ENCODE assay signal across 18 mouse cellular contexts in the genomic region with DNA sequence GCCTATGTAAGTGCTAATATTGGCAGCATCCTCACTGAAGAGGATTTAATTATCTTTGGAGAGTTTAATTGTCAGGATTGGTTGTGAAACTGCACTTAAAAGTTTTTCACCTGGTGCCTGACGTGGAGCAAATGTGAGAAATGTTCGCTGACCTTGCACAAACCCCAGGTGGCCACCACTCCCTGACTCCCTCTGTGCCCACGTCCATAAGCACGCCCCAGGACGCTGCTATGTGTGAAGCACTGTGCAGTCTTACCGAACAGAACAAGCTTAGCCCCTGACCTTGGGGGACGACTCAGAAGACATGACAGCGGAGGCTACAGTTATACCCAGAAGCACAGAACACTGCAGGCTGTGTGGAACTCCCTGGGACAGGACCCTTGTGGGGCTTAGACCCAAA.
"Had no signal": no experiment of that assay in that cellular context is flagged by ENCODE, and none has a peak within 500 bp of the region (broad histone marks: within the 10 kb centered on the region; RNA-seq: fewer than 3 reads in every experiment).

No protein-coding gene starts in this region.

- DNase-seq: liver, postnatal 0 days; lung, adult 2 months; lung, postnatal 14 days; lung, postnatal 36 days; right cerebral cortex, postnatal 14 days; thymus, adult 18-20 months; thymus, postnatal 14 days; thymus, postnatal 36 days had no signal

- H3K4me2 ChIP-seq: liver, embryonic 15.5 days; lung, embryonic 15.5 days; midbrain, embryonic 11.5 days; midbrain, embryonic 13.5 days; midbrain, embryonic 15.5 days; neural tube, embryonic 12.5 days; stomach, embryonic 15.5 days had no signal

- H3K4me1 ChIP-seq: liver, embryonic 15.5 days; lung, embryonic 15.5 days; megakaryocyte, embryonic 14.5 days; midbrain, embryonic 13.5 days; midbrain, embryonic 15.5 days; neural tube, embryonic 12.5 days; stomach, embryonic 15.5 days had no signal

- H3K27me3 ChIP-seq: liver, embryonic 15.5 days; lung, embryonic 15.5 days; megakaryocyte, embryonic 14.5 days; midbrain, embryonic 13.5 days; midbrain, embryonic 15.5 days; neural tube, embryonic 12.5 days; stomach, embryonic 15.5 days had no signal

- H3K4me3 ChIP-seq: liver, embryonic 15.5 days; lung, embryonic 15.5 days; megakaryocyte, embryonic 14.5 days; midbrain, embryonic 13.5 days; midbrain, embryonic 15.5 days; neural tube, embryonic 12.5 days; stomach, embryonic 15.5 days had no signal

- H3K9ac ChIP-seq: liver, embryonic 15.5 days; liver, postnatal 0 days; lung, embryonic 15.5 days; midbrain, embryonic 13.5 days; midbrain, embryonic 15.5 days; neural tube, embryonic 12.5 days; stomach, embryonic 15.5 days had no signal

- H3K9me3 ChIP-seq: liver, embryonic 15.5 days; lung, embryonic 15.5 days; midbrain, embryonic 13.5 days; midbrain, embryonic 15.5 days; neural tube, embryonic 12.5 days; stomach, embryonic 15.5 days had no signal

- H3K27ac ChIP-seq: liver, embryonic 15.5 days; lung, embryonic 15.5 days; macrophage; midbrain, embryonic 13.5 days; midbrain, embryonic 15.5 days; neural tube, embryonic 12.5 days; stomach, embryonic 15.5 days had no signal

- H3K36me3 ChIP-seq: liver, embryonic 15.5 days; lung, embryonic 15.5 days; midbrain, embryonic 13.5 days; midbrain, embryonic 15.5 days; neural tube, embryonic 12.5 days; stomach, embryonic 15.5 days had no signal

- ATAC-seq: liver, postnatal 0 days; lung, postnatal 0 days; midbrain, embryonic 13.5 days; midbrain, embryonic 15.5 days had no signal
